9 mouse cellular contexts compared by ENCODE assay signal in the genomic region with DNA sequence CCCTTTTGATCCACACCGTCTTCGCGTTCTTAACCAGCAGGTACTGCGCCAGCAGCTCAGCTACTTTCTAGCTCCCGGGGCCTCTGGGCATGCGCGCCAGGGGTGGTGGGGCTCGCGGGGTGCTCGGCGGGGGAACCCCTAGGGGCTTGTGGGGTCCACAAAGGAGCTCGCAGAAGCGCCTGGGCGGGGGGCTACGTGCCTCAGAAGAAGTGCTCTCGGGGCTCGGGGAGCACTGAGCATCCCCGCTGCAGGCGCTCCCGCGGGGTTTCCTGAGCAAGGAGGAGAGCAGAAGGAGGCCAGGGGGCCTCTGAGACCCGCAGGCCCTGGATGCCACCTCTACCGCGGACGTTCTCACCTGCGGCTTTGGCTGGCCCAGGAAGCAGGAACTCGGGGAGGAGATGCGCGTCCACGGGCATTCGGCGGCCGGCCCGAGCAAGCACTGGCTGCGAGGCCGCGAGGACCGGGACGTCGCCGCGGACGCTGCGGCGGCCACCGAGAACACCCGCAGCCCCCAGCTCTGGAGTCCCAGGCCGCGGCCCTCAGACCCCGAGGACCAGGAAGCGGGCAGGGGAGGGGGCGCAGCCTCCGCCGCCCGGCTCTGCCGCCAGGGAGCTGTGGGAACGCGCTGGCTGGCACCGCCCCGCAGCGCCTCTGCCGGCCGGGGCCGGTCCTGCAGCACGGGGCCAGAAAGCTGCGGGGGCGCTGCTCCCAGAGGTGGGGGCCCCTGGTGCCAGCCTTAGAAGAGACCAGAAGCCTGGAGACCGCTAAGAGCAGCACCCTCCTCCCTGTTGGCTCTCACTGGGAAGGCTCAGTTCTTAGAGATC. TPM values are rescaled to one million over a fixed set of nuclear protein-coding genes. Genes with fewer than 3 reads are reported as not detected.
DNase-seq lines count a peak whose midpoint lies in the region; ATAC-seq and TF ChIP-seq lines count a peak whose summit lies in the region.
"Had no signal": no experiment of that assay in that cellular context is flagged by ENCODE, and none has a peak within 500 bp of the region (broad histone marks: within the 10 kb centered on the region; RNA-seq: fewer than 3 reads in every experiment).

No protein-coding gene starts in this region.

- no peaks in the 10 kb centered on the region for H3K4me1 ChIP-seq in bone marrow macrophage, adult 2 months (ENCODE audit: control insufficient read depth, insufficient read depth, low read length)
- no peaks in the 10 kb centered on the region for H3K4me1 ChIP-seq in embryonic facial prominence, embryonic 15.5 days
- H3K4me1 ChIP-seq in hindbrain, embryonic 10.5 days (replicated peaks) = peaks cover 4% of the 10 kb centered on the region; the same call in 1 of the 2 replicates

- 14% methylated on average over 55 of the region's 68 CpGs for WGBS in embryonic facial prominence, embryonic 15.5 days
- WGBS in hindbrain, embryonic 10.5 days = 18% methylated on average over 57 of the region's 68 CpGs

- no peak for TF ChIP-seq POLR2A in bone marrow macrophage, adult 2 months (IDR thresholded peaks at IDR 0.05; ENCODE audit: borderline replicate concordance, low read depth, low read length)

- ATAC-seq in embryonic facial prominence, embryonic 15.5 days (ENCODE audit: insufficient number of reproducible peaks, low FRiP score, low TSS enrichment, low read depth) = peak; percentile 19; the same call in 1 of the 2 replicates
- ATAC-seq in monocyte, adult 5-6 weeks (replicated peaks; ENCODE audit: insufficient number of reproducible peaks, low FRiP score, low TSS enrichment, poor library complexity, severe bottlenecking) = no peak

- H3K36me3 ChIP-seq in embryonic facial prominence, embryonic 15.5 days = no peaks in the 10 kb centered on the region
- no peaks in the 10 kb centered on the region for H3K36me3 ChIP-seq in hindbrain, embryonic 10.5 days

- no peaks in the 10 kb centered on the region for H3K9me3 ChIP-seq in embryonic facial prominence, embryonic 15.5 days (replicated peaks)
- no peaks in the 10 kb centered on the region for H3K9me3 ChIP-seq in hindbrain, embryonic 10.5 days

- no peak for TF ChIP-seq CTCF in bone marrow macrophage, adult 2 months (IDR thresholded peaks at IDR 0.05; ENCODE audit: low read depth, low read length)

- peak overlapping the region; percentile 44 for H3K4me3 ChIP-seq in bone marrow macrophage, adult 2 months (ENCODE audit: insufficient read depth, low read length)
- peak overlapping the region; percentile 54 for H3K4me3 ChIP-seq in embryonic facial prominence, embryonic 15.5 days (replicated peaks)
- H3K4me3 ChIP-seq in hindbrain, embryonic 10.5 days = peak overlapping the region; percentile 67

- peak overlapping the region; percentile 66 for H3K4me2 ChIP-seq in embryonic facial prominence, embryonic 15.5 days (replicated peaks)

- DNase-seq in ES-CJ7 (ENCODE audit: low read depth, low spot score) = peak; percentile 5
- DNase-seq in hindbrain, embryonic 10.5 days (ENCODE audit: low spot score) = peak; percentile 59
- DNase-seq in layer of hippocampus, postnatal 36 days = peak; percentile 51 to 58
- peak; percentile 39 to 54 for DNase-seq in lung, postnatal 4 days
- DNase-seq in right cerebral cortex, postnatal 25 days = peak; percentile 73

- peaks cover 20% of the 10 kb centered on the region for H3K27me3 ChIP-seq in embryonic facial prominence, embryonic 15.5 days
- peaks cover 52% of the 10 kb centered on the region for H3K27me3 ChIP-seq in hindbrain, embryonic 10.5 days (ENCODE audit: insufficient read depth, poor library complexity, severe bottlenecking)

- peak overlapping the region; percentile 33 for H3K9ac ChIP-seq in embryonic facial prominence, embryonic 15.5 days

- no peak overlapping the region for H3K27ac ChIP-seq in bone marrow macrophage, adult 2 months (ENCODE audit: insufficient read depth, low read depth, low read length)
- no peak overlapping the region for H3K27ac ChIP-seq in embryonic facial prominence, embryonic 15.5 days (replicated peaks)
- H3K27ac ChIP-seq in hindbrain, embryonic 10.5 days = peak overlapping the region; percentile 84

RNA-seq across cellular contexts. Expression of gene 1700018G05Rik, which starts 5.6 kb away (rescaled TPM):
- not detected in 2 replicates for polyA plus RNA-seq in bone marrow macrophage, adult 2 months (2012; ENCODE audit: insufficient read depth, insufficient read length, missing spikeins)
- polyA plus RNA-seq in embryonic facial prominence, embryonic 15.5 days (2015; fragmentation: Nextera tagmentation; extraction: Ambion mirVana) = not detected in 2 replicates
- not detected in 2 replicates for polyA plus RNA-seq in hindbrain, embryonic 10.5 days (2016; fragmentation: Nextera tagmentation; extraction: Ambion mirVana)
- not detected for total RNA-seq in layer of hippocampus, postnatal 36 days (2021)
- not detected in 3 replicates for total RNA-seq in monocyte, adult 5-6 weeks (2017)
- total RNA-seq: gastrocnemius, postnatal 36 days had no signal

RNA-seq across cellular contexts. Expression of gene 1700011M02Rik, which starts 25.1 kb away (rescaled TPM):
- polyA plus RNA-seq in bone marrow macrophage, adult 2 months (2012; ENCODE audit: insufficient read depth, insufficient read length, missing spikeins) = not detected in 2 replicates
- not detected in 2 replicates for polyA plus RNA-seq in embryonic facial prominence, embryonic 15.5 days (2015; fragmentation: Nextera tagmentation; extraction: Ambion mirVana)
- not detected in 2 replicates for polyA plus RNA-seq in hindbrain, embryonic 10.5 days (2016; fragmentation: Nextera tagmentation; extraction: Ambion mirVana)
- not detected for total RNA-seq in layer of hippocampus, postnatal 36 days (2021)
- not detected in 3 replicates for total RNA-seq in monocyte, adult 5-6 weeks (2017)
- total RNA-seq: gastrocnemius, postnatal 36 days had no signal

RNA-seq across cellular contexts. Expression of gene Dmrtc1a, which starts 25.3 kb away (rescaled TPM):
- not detected in 2 replicates for polyA plus RNA-seq in bone marrow macrophage, adult 2 months (2012; ENCODE audit: insufficient read depth, insufficient read length, missing spikeins)
- 0.95 and 1.2 TPM in 2 replicates for polyA plus RNA-seq in embryonic facial prominence, embryonic 15.5 days (2015; fragmentation: Nextera tagmentation; extraction: Ambion mirVana)
- polyA plus RNA-seq in hindbrain, embryonic 10.5 days (2016; fragmentation: Nextera tagmentation; extraction: Ambion mirVana) = 0.30 and 0.58 TPM in 2 replicates
- 1 to 10 TPM; 5.0 to 5.3 TPM for total RNA-seq in layer of hippocampus, postnatal 36 days (2021)
- not detected in 3 replicates for total RNA-seq in monocyte, adult 5-6 weeks (2017)
- total RNA-seq: gastrocnemius, postnatal 36 days had no signal

Comparison
In these comparisons a context has a peak if more than half of its experiments do, and no peak if none do; other contexts are left out.
1. DNase-seq: peak in every context shown above with its lines; median percentile 73 in right cerebral cortex, postnatal 25 days; 59 in hindbrain, embryonic 10.5 days; 54 in layer of hippocampus, postnatal 36 days; 46 in lung, postnatal 4 days; 5 in ES-CJ7.